Mouse (Mus musculus) c-Kit-positive CD71-positive TER-119-positive erythroid progenitor cells, embryonic 14.5 days (primary cell): ENCODE results near the gene S100a8.

Experiments
- DNase-seq: peaks from one replicate; pipeline ENCODE4 v3.0.0-alpha.2; 2013; ENCODE audit warnings: low spot score

S100a8 gene

GRCm38 (mm10) chr3:90678656-90679055 is 9.9 kb downstream of the S100a8 start:
- no peak for DNase-seq

GRCm38 (mm10) chr3:90683929-90684328 is 15.2 kb downstream of the S100a8 start:
- DNase-seq, result no peak

- no peak for DNase-seq
Measured at GRCm38 (mm10) chr3:90686835-90687234, 18.1 kb downstream of the S100a8 start.

- no peak for DNase-seq
Measured at GRCm38 (mm10) chr3:90693496-90693895, 24.7 kb downstream of the S100a8 start.

- no peak for DNase-seq
Measured at GRCm38 (mm10) chr3:90695613-90696012, 26.8 kb downstream of the S100a8 start, which contains the start of gene S100a9. Gene S100a9, minus strand, starts transcription at chr3:90695721.

GRCm38 (mm10) chr3:90702244-90702643 is 33.5 kb downstream of the S100a8 start:
- no peak for DNase-seq

GRCm38 (mm10) chr3:90708523-90709202 is 39.9 kb downstream of the S100a8 start:
- peak; percentile 19 for DNase-seq

DNA sequence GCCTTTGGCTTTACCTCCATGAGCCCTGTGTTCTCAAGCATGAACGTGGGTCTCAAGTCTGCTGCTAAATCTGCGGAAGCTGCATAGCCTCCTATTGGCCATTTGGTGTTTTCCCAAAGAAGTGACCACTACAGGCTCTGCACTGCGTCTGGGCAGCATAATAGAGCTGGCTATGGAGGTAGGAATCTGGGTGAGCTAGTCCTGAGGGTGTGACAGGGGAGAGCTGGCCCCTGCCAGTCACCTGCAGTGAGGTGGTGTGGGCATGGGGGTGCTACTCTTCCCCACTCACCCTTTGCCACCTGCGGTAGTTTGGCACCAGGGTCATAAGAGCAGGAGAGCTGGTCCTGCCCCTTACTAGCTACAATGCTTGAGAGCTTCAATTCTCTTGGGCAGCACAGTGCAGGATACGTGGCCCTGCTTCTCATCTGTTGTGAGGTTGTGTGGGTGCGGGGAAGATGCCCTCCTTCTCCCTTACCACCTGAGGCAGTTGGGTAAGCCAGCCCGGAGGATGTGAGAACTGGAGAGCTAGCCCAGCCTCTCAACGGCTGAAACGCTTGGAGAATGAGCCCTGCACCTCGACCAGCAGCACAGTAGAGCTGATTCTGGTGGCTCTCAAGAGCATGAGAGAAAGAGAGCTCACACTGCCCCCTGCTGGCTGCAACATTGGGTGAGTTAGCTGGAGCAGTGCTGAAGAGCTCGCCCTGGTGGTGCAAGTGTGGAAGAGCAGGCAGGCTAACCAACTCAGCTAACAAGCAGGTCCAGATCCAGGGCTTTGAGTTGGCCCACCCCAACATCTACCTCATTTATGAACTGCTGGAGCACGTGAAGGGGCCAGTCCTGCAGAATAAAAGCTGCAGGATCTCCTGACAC is 41.0 kb downstream of the S100a8 start:
- DNase-seq, result peak; percentile 71
